Mouse (Mus musculus): ENCODE data around the gene St8sia1. TPM values are rescaled to one million over a fixed set of nuclear protein-coding genes. Genes with fewer than 3 reads are reported as not detected.

The St8sia1 gene
- polyA plus RNA-seq, 1 experiment from 2014 or later = 1.1 TPM

DNA sequence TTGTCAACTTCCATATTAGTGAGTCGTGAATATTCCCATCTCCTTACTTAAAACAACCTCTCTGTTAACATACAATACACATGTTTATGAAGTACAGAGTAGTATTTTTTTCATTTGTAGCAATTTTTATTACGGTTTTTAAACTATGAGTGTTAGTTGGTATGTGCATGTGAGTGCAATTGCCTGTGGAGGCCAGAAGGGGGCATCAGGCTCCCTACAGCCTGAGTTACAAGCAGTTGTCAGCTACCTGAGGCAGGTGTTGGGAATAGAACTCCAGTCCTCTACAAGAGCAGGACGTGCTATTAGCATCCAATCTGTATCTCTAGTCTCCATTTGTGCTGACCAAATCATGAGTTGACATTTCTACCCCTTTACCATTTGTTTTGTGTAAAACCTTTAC lies 19.8 kb downstream of the St8sia1 start:
- no peak for ATAC-seq (ENCODE audit: insufficient number of reproducible peaks, insufficient read depth, low FRiP score, low read depth)
- Histone ChIP-seq H3K27me3 (ENCODE audit: control insufficient read depth, insufficient read depth, low read length) (no peaks in the 10 kb centered on the region), H3K36me3 (ENCODE audit: control insufficient read depth, insufficient read depth, low read length) (no peaks in the 10 kb centered on the region), H3K9ac (replicated peaks; ENCODE audit: low read depth, low read length) (no peak overlapping the region), H3K4me3 (ENCODE audit: low read depth, low read length) (no peak overlapping the region), H3K27ac (ENCODE audit: low read length) (no peak overlapping the region), H3K4me2 (replicated peaks; ENCODE audit: low read depth, low read length) (no peak overlapping the region), H3K9me3 (ENCODE audit: control insufficient read depth, low read depth, low read length) (no peaks in the 10 kb centered on the region), H3K4me1 (ENCODE audit: control insufficient read depth, insufficient read depth, low read length) (0 out of 2 replicates have a peak, but pooled peaks cover 3% of the 10 kb centered on the region)
- WGBS = 96% methylated on average over 3 of the region's 3 CpGs

DNA sequence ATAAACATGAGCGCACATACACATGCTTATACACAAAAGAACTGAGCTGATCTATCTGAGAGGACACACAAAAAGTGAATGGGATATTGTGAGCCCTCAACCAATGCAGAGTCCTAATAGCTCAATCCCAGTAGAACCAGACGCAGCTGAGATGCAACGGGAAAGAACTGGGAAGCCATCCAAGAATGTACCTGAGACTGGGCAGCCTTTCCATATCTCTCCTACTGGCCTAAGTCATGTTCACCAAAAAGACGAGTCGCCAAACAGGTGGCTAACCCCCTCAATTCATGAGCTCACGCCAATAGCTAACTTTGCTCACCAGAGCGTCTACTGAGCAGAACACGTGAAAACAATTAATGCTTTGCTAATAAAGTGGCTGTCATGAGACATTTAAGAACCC lies 20.8 kb downstream of the St8sia1 start:
- Histone ChIP-seq H3K4me3 (ENCODE audit: low read depth, low read length) (no peak overlapping the region), H3K27me3 (ENCODE audit: control insufficient read depth, insufficient read depth, low read length) (no peaks in the 10 kb centered on the region), H3K36me3 (ENCODE audit: control insufficient read depth, insufficient read depth, low read length) (no peaks in the 10 kb centered on the region), H3K4me1 (ENCODE audit: control insufficient read depth, insufficient read depth, low read length) (0 out of 2 replicates have a peak, but pooled peaks cover 3% of the 10 kb centered on the region), H3K27ac (ENCODE audit: low read length) (no peak overlapping the region), H3K9me3 (ENCODE audit: control insufficient read depth, low read depth, low read length) (no peaks in the 10 kb centered on the region), H3K4me2 (replicated peaks; ENCODE audit: low read depth, low read length) (no peak overlapping the region), H3K9ac (replicated peaks; ENCODE audit: low read depth, low read length) (no peak overlapping the region)
- no peak for ATAC-seq (ENCODE audit: insufficient number of reproducible peaks, insufficient read depth, low FRiP score, low read depth)
- WGBS = 79% methylated on average over 8 of the region's 8 CpGs

DNA sequence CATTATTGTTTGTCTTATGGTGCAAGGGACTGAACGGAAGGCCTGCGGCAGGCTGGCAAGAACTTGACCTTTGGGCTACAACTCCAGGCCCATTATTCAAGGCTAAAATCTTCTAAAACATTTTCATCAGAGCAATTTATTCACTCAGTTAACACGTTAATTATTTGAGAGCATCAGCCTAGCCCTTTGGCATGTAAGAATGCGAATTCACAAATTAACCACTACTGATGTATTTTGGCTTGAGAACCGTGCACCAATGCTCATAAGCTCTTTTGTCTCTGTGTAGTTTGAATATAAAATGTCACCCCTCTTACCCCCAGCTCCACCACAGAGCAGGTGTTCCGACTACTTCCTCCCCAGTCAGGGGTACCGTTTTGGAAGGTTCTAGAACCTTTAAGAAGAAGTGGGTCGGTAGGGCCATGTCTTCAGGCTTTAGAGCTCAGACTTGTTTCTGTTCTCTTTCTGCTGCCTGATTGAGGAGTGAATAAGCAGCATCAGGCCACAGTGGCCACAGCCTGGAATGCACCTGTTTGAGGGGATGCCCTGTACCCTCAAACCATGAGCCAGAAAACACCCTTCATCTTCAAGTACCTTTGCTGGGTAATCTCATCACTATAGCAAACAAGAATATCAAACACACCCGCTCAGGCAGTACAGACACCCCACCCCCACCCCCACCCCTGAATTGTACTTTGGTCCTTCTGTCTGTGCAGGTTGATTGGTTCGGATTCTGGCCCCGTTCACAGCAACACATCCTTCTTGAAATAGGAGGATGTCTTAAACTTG lies 22.5 kb downstream of the St8sia1 start:
- Histone ChIP-seq H3K4me3 (ENCODE audit: low read depth, low read length) (no peak overlapping the region), H3K4me2 (replicated peaks; ENCODE audit: low read depth, low read length) (no peak overlapping the region), H3K9me3 (ENCODE audit: control insufficient read depth, low read depth, low read length) (no peaks in the 10 kb centered on the region), H3K27ac (ENCODE audit: low read length) (no peak overlapping the region), H3K9ac (replicated peaks; ENCODE audit: low read depth, low read length) (no peak overlapping the region), H3K4me1 (ENCODE audit: control insufficient read depth, insufficient read depth, low read length) (0 out of 2 replicates have a peak, but pooled peaks cover 3% of the 10 kb centered on the region), H3K27me3 (ENCODE audit: control insufficient read depth, insufficient read depth, low read length) (no peaks in the 10 kb centered on the region), H3K36me3 (ENCODE audit: control insufficient read depth, insufficient read depth, low read length) (no peaks in the 10 kb centered on the region)
- WGBS = 82% methylated on average over 11 of the region's 11 CpGs
- no peak for ATAC-seq (ENCODE audit: insufficient number of reproducible peaks, insufficient read depth, low FRiP score, low read depth)

DNA sequence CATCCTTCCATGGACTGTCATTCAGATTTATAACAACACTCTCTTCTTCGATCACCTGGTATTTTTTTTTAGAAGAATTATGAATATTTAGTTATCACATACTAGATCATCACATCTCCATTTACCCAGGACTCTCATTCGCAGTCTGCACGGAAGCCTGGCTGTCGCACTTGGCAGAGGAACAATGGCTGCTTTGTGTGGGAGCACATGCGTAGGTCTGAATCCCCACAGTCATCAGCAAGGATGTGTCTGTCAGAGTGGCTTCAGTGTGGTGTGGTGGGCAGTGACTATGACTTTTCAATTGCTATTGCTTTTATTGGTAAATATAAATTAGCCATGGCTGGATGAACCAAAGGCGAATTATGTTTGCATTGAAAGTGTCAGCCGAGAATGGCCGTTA lies 23.2 kb downstream of the St8sia1 start:
- H3K27me3 ChIP-seq (ENCODE audit: control insufficient read depth, insufficient read depth, low read length) = no peaks in the 10 kb centered on the region
- H3K4me3 ChIP-seq (ENCODE audit: low read depth, low read length) = no peak overlapping the region
- no peaks in the 10 kb centered on the region for H3K9me3 ChIP-seq (ENCODE audit: control insufficient read depth, low read depth, low read length)
- no peaks in the 10 kb centered on the region for H3K36me3 ChIP-seq (ENCODE audit: control insufficient read depth, insufficient read depth, low read length)
- H3K9ac ChIP-seq (replicated peaks; ENCODE audit: low read depth, low read length) = no peak overlapping the region
- H3K27ac ChIP-seq (ENCODE audit: low read length) = no peak overlapping the region
- H3K4me1 ChIP-seq (ENCODE audit: control insufficient read depth, insufficient read depth, low read length) = 0 out of 2 replicates have a peak, but pooled peaks cover 3% of the 10 kb centered on the region
- 84% methylated on average over 8 of the region's 8 CpGs for WGBS
- ATAC-seq (ENCODE audit: insufficient number of reproducible peaks, insufficient read depth, low FRiP score, low read depth) = no peak
- no peak overlapping the region for H3K4me2 ChIP-seq (replicated peaks; ENCODE audit: low read depth, low read length)

DNA sequence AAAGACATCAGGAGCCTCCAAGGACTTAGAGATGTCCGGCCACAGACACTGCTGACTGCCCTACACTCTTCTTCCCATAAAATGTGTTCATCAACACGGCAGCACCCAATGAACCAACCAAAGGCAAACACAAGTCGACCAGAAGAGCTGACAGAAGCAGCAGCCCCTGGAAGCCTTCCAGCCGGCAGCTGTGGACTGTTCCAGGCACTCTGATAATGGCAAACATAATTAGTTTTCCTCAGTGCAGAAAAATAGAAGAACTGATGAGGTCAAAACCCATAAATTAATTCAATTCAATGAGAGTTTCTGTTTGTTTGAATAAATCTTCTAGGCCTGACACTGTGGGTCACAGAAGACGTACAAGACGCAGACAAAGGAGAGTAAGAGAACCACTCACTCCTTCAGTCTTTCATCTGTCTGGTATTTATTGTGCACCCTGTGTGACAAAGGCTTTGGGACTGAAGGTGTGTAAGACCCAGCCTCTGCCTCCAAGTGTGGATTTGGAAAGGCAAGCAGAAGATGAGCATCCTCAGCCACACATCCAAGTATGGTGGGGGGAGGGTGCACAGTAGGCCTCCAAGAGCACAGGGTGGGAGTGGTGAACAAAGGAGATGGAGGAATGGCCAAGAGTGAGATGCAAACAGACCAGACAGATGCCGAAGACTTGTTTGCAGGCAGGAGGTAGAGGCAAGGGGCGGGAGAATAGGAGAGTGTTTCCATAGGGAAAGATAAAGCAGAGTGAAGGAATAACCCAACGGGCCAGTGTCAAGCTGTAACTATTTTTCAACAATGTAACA lies 25.5 kb downstream of the St8sia1 start:
- Histone ChIP-seq H3K4me3 (ENCODE audit: low read depth, low read length) (no peak overlapping the region), H3K27me3 (ENCODE audit: control insufficient read depth, insufficient read depth, low read length) (no peaks in the 10 kb centered on the region), H3K9me3 (ENCODE audit: control insufficient read depth, low read depth, low read length) (no peaks in the 10 kb centered on the region), H3K9ac (replicated peaks; ENCODE audit: low read depth, low read length) (no peak overlapping the region), H3K4me2 (replicated peaks; ENCODE audit: low read depth, low read length) (no peak overlapping the region), H3K4me1 (ENCODE audit: control insufficient read depth, insufficient read depth, low read length) (no peaks in the 10 kb centered on the region), H3K27ac (ENCODE audit: low read length) (no peak overlapping the region; the same call in 1 of the 2 replicates), H3K36me3 (ENCODE audit: control insufficient read depth, insufficient read depth, low read length) (no peaks in the 10 kb centered on the region)
- ATAC-seq (ENCODE audit: insufficient number of reproducible peaks, insufficient read depth, low FRiP score, low read depth) = 0 out of 2 replicates have a peak, but pooled peaks have one; percentile 46
- WGBS = 40% methylated on average over 9 of the region's 9 CpGs

DNA sequence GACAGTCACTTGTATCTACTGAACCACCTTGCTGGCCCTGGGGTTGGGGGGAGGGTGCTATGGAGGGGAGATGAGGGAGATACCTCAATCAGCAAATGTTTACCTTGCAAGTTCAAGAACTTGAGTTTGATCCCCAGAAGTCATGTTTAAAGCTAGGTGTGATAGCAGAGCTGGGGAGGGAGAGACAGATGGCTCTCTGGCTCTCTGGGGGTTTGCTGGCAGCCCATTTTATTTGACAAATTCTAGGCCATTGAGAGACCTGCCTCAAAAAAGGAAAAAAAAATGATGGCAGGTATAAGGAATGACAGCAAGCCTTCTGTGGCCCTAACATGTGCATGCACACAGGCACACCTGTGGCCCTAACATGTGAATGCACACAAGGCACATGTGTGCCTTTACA lies 26.2 kb downstream of the St8sia1 start:
- Histone ChIP-seq H3K4me2 (replicated peaks; ENCODE audit: low read depth, low read length) (no peak overlapping the region), H3K27ac (ENCODE audit: low read length) (no peak overlapping the region), H3K4me3 (ENCODE audit: low read depth, low read length) (no peak overlapping the region), H3K9ac (replicated peaks; ENCODE audit: low read depth, low read length) (no peak overlapping the region), H3K36me3 (ENCODE audit: control insufficient read depth, insufficient read depth, low read length) (no peaks in the 10 kb centered on the region), H3K9me3 (ENCODE audit: control insufficient read depth, low read depth, low read length) (no peaks in the 10 kb centered on the region), H3K4me1 (ENCODE audit: control insufficient read depth, insufficient read depth, low read length) (no peaks in the 10 kb centered on the region), H3K27me3 (ENCODE audit: control insufficient read depth, insufficient read depth, low read length) (no peaks in the 10 kb centered on the region)
- no peak for ATAC-seq (ENCODE audit: insufficient number of reproducible peaks, insufficient read depth, low FRiP score, low read depth)

DNA sequence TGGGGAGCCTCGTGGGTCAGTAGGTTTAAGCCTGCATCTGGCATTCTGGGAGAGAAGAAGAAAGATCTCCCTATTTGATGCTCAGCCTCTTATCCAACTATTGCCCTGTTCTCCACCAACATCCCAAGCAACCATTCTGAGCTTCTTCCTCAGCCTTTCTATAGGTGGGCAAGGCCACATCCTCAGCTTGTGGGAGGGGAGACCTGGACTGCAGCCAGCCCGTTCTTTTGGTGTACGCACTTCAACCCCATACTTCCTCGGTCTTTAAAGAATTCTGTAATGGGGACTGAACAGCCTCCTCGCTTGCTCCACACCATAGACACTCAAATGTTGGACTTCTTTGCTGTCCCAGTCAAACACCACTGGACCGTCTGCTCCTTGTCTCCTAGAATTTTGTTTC lies 31.7 kb downstream of the St8sia1 start:
- Histone ChIP-seq H3K4me1 (ENCODE audit: control insufficient read depth, insufficient read depth, low read length) (no peaks in the 10 kb centered on the region), H3K27me3 (ENCODE audit: control insufficient read depth, insufficient read depth, low read length) (no peaks in the 10 kb centered on the region), H3K4me2 (replicated peaks; ENCODE audit: low read depth, low read length) (no peak overlapping the region), H3K9me3 (ENCODE audit: control insufficient read depth, low read depth, low read length) (no peaks in the 10 kb centered on the region), H3K27ac (ENCODE audit: low read length) (no peak overlapping the region), H3K4me3 (ENCODE audit: low read depth, low read length) (no peak overlapping the region), H3K36me3 (ENCODE audit: control insufficient read depth, insufficient read depth, low read length) (no peaks in the 10 kb centered on the region), H3K9ac (replicated peaks; ENCODE audit: low read depth, low read length) (no peak overlapping the region)
- 75% methylated on average over 6 of the region's 6 CpGs for WGBS
- no peak for ATAC-seq (ENCODE audit: insufficient number of reproducible peaks, insufficient read depth, low FRiP score, low read depth)

DNA sequence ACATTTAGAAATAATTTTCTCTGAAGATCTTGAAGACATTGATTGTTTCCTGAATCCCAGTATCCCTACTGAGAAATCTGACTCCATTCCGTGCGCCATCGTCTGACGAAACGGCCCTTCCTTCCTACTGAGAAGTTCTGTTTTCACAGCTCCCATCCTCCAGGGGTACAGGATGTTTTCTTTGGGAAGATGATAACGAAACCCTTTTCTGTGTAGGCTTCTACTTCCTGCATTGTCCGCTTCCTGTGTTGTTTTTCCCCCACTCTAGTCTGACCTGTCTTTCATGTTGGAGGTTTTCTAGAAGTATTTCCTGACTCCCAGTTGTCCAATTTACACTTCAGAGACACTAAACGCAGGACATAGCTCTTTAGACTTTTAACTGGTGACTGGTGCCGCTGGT lies 32.1 kb downstream of the St8sia1 start:
- no peaks in the 10 kb centered on the region for H3K27me3 ChIP-seq (ENCODE audit: control insufficient read depth, insufficient read depth, low read length)
- H3K9me3 ChIP-seq (ENCODE audit: control insufficient read depth, low read depth, low read length) = no peaks in the 10 kb centered on the region
- no peaks in the 10 kb centered on the region for H3K36me3 ChIP-seq (ENCODE audit: control insufficient read depth, insufficient read depth, low read length)
- no peak overlapping the region for H3K4me3 ChIP-seq (ENCODE audit: low read depth, low read length)
- no peaks in the 10 kb centered on the region for H3K4me1 ChIP-seq (ENCODE audit: control insufficient read depth, insufficient read depth, low read length)
- no peak overlapping the region for H3K9ac ChIP-seq (replicated peaks; ENCODE audit: low read depth, low read length)
- WGBS = 78% methylated on average over 9 of the region's 9 CpGs
- no peak overlapping the region for H3K4me2 ChIP-seq (replicated peaks; ENCODE audit: low read depth, low read length)
- H3K27ac ChIP-seq (ENCODE audit: low read length) = no peak overlapping the region
- no peak for ATAC-seq (ENCODE audit: insufficient number of reproducible peaks, insufficient read depth, low FRiP score, low read depth)
